Mouse (Mus musculus) frontal cortex, adult (tissue): ENCODE measurements around the gene Psmb5.
"Not testable (repeated sequence)": the region's sequence is repeated elsewhere in the genome, so short reads cannot be mapped to it uniquely, and the experiment has no call there.

Experiments
- ATAC-seq: cut with Nextera tagmentation; 2 replicates; pipeline ENCODE4 v1.9.2; 2017; ENCODE audit warnings: mild to moderate bottlenecking, moderate library complexity, mixed read lengths; ENCODE audit not compliant: low TSS enrichment

Gene Psmb5

DNA sequence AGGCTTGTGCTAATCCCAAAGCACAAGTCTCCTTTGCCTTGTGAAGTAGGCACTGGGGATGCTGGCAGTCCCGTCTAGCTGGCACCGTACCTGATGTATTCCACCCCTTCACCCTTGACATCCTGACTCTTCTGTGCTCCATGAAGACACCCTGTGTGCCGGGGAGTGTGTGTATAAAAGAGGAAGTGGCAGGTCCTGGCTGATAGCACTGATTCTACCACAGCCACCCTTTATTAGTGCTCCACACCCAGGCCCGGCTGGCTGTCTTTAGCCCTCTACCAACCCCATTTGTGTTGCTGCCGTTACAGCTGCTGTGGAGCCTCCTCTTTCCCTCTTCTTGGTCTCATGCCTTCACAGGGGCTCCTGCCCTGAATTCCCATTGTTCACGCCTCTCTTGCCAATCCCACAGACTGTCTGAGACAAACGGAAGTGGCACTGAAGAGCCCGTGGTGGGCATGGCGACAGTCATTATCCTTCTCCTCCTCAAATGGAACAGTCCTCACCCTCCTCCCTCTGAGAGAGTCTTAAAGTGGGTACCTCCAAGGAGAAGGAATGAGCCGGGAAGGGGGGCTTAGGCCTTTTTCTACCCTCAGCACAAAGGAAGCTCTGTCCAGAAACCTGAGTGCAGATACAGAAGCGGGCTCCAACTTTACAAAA, 12.9 kb upstream of the Psmb5 start:
- no peak for ATAC-seq

DNA sequence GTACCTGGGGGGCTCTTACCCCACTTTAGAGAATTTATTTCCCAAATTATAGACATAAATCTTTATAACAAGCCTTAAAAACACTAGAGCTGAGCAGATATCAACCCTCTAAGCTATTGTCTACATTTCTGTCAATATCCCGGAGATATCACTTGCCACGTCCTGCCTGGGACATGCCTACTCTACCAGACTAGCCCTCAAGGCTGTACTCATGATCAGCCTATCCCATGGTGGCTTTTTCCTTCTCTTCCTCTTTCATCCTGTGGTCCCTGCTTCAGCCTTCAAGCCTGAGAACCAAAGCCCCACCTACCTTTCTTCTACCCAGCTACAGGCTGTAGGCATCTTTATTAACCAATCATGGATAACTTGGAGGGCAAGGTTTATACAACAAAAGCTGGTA, 12.0 kb upstream of the Psmb5 start:
- no peak for ATAC-seq

DNA sequence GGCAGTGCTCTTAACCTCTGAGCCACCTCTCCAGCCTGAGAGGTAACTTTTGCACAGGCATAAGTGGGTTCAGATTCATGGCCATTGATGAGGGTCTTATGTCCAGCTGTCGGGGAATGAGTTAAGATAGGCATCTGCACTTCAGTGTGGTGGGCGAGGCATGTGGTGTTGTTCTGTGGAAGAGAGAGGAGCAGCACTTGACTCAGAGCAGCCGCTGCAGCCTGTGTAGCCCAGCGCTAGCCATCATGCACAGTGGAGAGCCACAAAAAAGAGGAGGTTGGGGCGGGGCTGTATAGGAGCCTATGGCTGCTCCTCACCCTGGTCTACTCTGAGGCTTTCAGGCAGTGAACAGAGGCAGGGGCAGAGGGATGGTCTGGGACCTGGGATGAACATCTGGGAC, 10.3 kb upstream of the Psmb5 start:
- no peak for ATAC-seq

DNA sequence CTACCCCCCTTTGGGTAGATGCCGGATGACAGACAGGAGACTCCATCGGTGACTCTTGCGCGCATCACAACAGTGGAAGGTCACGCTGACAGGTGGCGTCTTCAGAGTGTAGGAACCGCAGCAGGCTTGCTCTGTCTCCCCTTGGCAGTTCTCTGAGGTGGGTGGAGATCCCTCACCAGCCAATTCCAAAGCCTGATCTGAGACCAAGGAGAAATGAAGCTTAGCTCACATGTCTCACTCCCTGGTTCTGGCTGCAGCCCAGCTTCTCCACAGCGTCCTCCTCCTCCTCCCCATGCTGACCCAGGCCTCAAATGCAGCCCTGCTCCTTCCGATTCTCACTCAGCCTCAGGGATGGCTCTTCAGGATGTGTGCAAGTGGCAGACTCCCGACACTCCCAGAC, 7.2 kb upstream of the Psmb5 start:
- peak; percentile 80 for ATAC-seq

DNA sequence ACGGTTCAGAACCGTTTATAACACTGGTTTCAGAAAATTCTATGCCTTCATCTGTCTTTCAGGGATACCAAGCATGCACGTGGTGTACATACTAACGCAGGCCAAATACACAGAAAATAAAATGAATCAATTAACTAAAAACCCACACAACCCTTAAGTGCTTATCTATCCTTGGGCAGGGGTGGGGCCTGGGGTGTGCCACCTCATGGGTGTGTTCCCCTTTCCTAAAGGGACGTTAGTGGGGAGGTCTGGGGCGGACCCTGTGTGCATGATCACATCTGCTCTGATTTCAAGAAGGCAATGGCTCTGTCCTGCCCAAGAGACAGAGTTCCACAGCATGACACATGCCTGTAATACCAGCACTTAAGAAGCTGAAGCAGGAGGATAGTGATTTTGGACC, 5.5 kb upstream of the Psmb5 start:
- ATAC-seq, result no peak

DNA sequence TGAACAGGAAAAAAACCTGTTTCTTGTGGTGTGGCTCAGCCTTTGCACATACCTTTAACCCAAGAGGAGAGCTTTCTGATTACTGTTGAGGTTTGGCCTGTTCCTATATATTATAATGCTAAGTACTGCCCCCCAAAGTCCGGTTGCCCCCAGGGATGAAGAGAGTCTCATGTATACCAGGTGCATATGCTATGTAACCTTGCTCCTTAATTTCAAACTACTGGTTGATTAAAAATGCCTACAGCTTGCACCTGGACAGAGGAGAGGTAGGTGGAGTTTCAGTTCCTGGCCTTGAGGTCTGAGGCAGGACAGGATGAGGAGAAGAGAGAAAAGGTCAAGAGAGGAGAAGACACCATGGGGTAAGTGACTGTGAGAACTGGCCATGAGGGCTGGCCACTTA, 3.3 kb upstream of the Psmb5 start, which contains the start of gene Psmb11:
TSS of gene Psmb11 (plus strand) at position 301 of the 400 bp plus-strand sequence.
- no peak for ATAC-seq

DNA sequence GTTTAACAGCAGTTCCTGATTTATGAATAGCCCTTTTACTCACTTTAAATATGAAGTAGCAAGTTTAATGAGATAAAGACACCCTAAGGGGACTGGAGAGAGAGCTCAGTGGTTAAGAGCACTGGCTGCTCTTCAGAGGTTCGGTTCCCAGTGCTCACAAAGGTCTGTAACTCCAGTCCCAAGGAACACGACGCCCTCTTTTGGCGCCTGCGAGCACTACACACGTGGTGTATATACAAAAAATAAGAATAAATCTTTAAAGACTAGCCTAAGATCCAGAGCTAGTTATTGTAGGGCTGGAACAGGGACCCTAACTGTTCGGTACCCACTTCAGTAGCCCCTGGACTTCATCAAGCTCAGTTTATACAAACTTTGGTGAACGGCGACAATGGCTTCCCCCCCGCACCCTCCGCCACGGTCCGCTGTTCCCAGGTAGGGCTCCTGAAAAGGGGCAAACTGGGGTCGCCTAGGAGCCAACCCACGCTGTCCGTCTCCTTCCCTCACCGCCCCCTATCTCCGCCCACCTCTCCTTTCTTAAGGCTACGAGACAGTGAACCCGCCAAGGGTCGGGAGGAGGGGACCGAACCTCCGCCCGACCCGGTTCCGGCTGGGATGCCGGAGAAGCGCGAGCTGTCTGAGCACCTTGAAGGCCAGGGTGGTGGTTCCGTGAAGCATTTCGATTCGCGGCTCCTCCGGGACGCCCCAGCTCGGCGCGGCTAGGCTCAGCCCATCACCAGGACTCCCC, 498 bp downstream of the Psmb5 start:
- ATAC-seq, result peak; percentile 68

DNA sequence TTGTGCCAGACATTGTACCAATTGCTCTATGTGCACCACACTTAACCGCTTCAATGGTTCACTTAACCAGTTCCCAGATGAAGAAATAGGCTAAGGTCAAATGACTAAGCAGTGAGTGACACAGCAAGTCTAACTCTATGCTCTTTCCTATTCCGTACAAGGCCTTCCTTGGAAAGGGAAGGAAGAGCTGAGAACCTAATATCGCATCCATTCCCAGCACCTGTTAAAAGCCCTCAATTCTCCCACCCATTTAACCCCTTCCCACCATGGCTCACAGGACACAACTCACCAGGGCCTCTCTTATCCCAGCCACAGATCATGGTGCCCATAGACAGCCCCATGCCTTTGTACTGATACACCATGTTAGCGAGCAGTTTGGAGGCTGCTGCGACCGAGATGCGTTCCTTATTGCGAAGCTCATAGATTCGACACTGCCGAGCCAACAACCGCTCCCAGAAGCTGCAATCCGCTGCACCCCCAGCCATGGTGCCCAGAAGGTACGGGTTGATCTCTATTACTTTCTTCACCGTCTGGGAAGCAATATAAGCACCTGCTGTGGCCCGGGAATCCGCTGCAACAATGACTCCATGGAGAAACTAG, 1.5 kb downstream of the Psmb5 start:
- ATAC-seq, result no peak

DNA sequence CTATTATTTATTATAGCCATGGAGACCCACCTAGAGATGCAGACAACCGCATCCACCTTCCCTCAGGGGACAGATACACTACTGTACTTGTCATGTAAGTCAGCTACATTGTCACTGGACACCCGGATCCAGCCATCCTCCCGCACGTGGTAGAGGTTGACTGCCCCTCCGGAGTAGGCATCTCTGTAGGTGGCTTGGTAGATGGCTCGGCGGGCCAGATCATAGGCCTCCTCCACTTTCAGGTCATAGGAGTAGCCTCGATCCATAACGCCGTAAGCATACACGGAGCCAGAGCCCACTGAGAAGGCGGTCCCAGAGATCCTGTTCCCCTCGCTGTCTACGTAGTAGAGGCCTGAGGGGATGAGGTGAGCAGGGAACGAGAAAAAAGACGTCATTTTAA, 3.7 kb downstream of the Psmb5 start:
- ATAC-seq, result not testable (repeated sequence)

DNA sequence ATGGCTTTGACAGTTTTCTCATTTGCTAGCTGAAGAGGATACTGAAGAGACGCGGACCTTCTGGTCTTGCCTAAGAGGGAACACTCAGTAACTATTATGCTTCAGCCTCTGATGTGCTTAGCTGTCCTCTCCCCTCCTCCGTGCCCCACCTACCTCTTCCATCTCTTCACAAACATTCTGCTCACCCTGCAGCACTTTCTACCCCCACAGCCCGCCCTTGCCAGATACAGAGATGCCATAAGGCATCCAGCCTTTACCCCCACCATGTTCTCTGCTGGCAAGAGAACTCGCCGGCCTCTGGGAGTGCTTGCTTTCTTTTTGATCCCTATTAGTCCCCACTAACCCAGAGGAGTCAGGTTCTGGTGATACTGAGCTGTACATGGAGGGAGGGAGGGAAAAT, 7.2 kb downstream of the Psmb5 start:
- ATAC-seq, result peak; percentile 75

DNA sequence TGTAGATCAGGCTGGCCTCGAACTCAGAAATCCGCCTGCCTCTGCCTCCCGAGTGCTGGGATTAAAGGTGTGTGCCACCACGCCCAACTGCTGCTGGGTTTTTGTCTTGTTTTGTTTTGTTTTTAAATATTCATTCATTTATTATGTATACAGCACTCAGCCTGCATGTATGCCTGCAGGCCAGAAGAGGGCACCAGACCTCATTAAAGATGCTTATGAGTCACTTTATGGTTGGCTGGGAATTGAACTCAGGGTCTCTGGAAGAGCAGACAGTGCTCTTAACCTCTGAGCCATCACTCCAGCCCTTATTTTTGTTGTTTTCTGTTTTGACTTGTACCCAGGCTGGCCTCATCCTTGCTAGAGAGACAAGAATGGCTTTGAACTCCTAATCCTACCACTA, 7.9 kb downstream of the Psmb5 start:
- no peak for ATAC-seq

DNA sequence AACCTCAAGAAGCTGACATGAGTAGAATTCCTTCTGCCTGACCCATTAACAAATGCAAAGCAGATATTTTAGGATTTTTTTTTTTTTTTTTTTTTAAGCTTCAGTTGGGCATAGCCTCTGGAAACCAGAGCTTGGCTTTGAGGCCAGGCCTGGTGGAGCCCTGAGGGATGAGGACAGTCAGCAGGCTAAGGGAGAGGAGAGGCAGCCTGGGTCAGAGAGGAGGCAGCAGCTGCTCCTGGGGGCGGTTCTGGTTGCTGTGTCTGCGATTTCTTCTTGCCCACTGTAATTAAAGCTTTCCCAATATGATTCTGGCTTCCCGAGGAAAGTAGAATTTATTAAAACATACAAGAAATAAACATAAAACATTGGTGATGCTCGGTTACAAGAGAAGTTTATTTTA, 8.6 kb downstream of the Psmb5 start:
- ATAC-seq, result no peak

DNA sequence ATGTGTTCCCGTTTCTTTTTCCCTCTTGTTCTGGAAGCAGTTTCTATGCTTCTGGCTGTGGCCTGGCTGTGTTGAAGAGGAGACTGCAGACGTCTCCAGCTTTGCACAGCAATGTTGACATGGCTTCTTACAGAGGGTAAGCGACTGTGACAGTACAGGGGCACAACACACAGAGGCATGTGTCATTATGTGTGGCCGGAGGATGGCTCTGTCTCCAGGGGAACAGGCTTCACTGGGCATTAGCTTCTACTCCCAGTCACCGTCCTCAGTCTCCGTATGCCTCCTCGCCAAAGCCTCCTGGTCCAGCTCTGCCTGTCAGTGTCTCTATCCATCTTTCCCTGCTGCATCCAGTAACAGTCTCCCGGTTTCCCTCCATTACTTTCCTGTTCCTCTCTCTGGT, 10.6 kb downstream of the Psmb5 start:
- no peak for ATAC-seq

DNA sequence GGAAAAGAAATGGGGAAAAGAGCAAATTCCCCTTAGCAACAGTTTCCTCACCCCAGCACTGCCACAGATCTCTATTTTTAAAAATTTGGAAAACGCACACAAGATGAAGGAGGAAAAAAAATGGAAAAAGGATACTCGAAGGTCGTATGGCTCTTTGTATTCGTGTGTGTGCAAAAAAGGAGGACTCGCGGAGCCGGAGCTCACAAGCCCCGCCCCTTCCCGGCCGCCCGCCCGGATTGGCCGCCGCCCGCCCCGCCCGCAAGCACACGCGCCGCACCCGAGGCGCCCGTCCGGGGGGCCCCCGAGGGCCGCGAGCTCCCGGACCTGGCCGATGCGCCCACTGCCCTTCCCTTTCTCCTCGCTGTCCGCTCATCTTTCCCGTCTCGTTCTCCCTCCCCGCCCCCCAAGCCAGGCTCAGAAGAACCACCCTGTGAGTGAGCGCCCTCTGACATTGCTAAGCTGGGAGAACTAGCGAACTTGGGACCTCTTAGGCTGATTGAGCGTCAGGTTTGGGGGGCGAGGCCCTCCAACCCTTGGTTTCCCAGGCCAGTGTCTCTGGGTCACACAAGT, 12.0 kb downstream of the Psmb5 start, which contains the start of gene 4931414P19Rik:
TSS of gene 4931414P19Rik (minus strand) at position 242 of the 570 bp plus-strand sequence.
- ATAC-seq, result peak; percentile 45

DNA sequence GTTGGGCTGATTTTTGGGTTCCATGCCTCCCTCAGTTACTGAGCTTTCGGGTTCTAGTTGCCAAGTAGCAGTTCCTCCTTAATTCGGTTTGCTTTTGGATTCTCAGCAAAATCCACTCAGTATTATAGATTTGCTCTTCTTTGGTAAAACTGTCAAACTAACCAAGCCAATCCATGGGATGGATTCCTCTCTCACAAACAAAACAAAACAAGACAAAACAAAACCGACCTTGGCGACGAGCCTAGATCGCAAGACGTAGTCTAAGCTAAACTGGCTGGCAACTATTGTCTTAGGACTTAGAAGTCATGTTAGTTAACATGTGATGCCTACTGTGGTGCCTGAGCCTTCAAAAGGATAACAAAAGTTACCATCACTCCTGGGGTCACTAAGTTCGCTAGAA, 14.1 kb downstream of the Psmb5 start:
- ATAC-seq, result no peak

DNA sequence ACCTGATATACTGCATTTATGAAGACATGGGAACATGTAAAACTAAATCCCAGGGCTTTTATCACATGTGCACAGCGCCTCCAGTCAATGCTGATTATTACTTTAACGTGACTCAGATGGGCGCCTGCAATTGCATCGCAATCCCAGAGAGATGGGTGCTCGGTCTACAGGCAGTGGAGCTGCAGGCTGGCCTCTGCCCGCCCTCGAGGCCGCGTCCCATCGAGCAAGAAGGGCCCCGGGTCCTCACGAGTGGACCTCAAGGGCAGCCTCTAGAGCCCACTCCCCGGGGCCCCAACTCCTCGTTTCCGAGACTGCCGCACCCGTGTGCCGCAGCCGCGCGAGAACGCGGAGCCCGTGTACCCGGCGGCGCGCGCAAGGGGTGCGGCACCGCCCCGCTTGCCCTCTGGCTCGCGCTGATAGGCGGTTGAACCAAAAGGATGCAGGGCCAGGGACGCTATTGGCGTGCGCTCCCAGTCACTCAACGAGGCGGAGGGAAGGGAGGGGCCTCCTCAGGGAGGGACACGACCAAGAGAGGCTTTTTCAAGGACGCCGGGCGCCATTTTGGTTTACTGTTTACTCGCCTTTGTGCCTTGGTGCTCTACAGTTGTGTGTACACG, 14.7 kb downstream of the Psmb5 start:
- ATAC-seq, result peak; percentile 95

DNA sequence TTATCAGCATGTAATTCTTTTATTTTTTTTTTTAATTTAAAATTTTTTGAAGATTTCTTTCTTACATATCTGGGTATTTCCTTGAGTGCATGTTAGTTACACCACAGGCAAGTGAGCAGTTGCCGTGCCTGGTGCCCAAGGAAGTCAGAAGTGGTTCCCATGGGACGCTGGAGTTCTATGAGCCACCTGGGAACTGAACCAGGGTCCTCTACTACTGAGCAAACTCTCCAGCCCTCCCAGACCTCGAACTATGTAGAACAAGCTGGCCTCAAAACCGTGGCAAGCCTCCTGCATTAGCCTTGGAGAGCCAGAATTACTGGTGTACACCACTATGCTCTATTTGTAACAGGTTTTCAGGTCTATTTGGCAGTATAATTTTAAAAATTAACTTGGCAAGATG, 15.2 kb downstream of the Psmb5 start:
- ATAC-seq, result no peak

DNA sequence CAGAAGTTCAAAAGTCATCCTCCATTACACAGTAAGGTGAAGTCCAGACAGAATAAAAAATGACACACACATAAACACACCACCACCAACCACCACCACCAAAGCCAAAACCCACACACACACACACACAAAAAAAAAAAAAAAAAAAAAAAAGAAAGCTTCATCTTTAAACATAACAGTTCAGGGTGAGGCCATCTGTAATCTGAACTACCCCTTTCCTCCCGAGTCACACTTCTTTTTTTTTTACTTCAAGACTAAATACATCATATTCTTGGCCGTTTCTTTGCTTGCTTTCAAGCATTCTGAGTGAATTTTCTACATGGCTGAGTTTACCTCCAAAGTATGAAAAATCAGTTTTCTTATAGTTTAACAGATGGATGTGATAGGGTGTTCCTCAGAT, 16.2 kb downstream of the Psmb5 start:
- ATAC-seq, result no peak

DNA sequence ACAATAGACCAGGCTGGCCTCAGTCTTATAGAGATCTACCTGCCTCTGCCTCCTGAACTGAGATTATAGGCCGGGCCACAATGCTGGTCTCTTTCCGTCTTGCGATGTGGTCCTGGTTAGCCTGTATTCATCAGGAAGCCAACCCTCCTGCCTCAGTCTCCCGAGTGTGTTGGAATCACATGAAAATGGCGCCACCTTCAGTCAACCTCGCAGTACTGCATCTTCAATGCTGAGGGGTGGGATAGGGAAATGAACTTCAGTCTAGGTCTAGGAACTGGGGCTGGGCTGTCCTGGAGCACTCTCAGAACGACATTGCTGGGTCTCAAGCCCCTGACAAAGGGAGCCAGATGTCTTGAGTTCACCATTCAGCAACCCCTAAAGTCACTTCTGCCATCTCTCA, 20.7 kb downstream of the Psmb5 start:
- ATAC-seq, result no peak

DNA sequence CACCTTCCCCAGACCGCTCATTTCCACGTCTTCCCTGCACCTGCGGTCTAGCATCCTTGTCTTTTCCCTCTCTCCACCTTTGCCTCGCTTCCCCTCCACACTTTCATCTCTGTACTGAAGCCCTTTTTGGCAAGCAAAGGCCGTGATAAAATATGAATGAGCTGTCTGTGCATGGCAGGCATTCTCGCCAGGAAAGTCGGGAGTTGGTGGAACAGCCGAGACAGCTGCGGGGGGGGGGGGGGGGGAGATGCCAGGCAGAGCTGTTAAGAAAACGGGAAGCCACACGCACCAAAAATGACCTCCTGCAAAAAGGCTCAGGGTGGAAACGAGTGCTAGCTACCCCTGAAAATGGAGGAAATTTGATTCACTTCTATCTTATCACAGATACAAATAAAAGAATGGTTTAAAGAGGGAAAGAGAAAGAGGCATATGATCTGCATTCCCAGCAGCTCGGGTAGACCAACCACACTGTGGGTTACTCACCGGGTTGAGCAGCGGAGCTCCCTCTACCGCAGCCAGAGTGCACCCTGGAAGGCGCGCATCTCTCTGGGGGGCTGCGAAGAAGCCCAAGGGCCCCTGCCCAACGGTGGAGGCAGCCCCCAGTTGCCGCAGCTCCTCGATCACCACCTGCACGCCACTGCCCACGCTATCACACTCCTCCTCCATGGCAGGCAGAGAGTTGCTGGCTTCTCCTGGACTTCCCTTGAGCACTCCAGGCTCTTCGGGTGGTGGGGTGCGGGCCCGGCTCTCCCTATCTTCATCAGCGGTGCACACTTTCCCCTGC, 23.0 kb downstream of the Psmb5 start:
- peak; percentile 77 for ATAC-seq

DNA sequence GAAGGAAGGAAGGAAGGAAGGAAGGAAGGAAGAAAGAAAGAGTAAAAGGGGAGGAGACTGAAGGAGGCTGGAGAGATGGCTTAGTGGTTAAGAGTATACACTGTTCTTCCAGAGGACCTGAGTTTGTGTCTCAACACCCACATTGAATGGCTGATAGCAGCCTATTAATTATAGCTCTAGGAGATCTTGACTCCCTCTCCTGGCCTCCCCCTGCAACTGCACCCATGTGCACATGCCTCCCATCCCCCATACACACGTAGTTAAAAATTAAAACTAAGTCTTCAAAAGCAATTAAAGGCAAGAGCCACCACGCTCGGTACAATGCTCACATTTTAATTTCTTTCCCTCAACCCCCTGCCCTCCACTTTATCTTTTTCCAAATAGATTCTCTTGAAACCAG, 23.8 kb downstream of the Psmb5 start:
- no peak for ATAC-seq
